Mouse (Mus musculus) adrenal gland, postnatal 0 days (tissue): ENCODE measurements around the gene Lipt2. TPM values are rescaled to one million over a fixed set of nuclear protein-coding genes. Genes with fewer than 3 reads are reported as not detected.

Experiments used
- polyA plus RNA-seq: library from polyadenylated mRNA; unstranded; fragments of >200 nt; fragmentation: Nextera tagmentation; extraction: Ambion mirVana; gene quantifications from 2 replicates; pipeline ENCODE4 v1.2.1, GENCODE M21; 2015

Gene Lipt2
- 14.0 and 17.5 TPM in 2 replicates for polyA plus RNA-seq

GRCm38 (mm10) chr7:100159105-100159841 lies at the start of gene Lipt2:
Gene Lipt2, plus strand, starts transcription at chr7:100159277.

GRCm38 (mm10) chr7:100121376-100121789 lies 37.7 kb upstream of the Lipt2 start, which contains the start of gene Pold3:
Gene Pold3, minus strand, starts transcription at chr7:100121565.

GRCm38 (mm10) chr7:100176269-100176668 lies 17.2 kb downstream of the Lipt2 start, which contains the start of gene Kcne3:
Gene Kcne3, plus strand, starts transcription at chr7:100176502.

Other genes starting within 250 kb of the Lipt2 start
- gene Rnf169, start 178.8 kb upstream of the Lipt2 start, polyA plus RNA-seq: 2.7 and 2.9 TPM in 2 replicates
- 0.24 TPM in 1 of 2 replicates, not detected in the other for gene Chrdl2, start 153.1 kb upstream of the Lipt2 start, polyA plus RNA-seq
- gene Pold3, start 37.7 kb upstream of the Lipt2 start, polyA plus RNA-seq: 15.6 and 27.5 TPM in 2 replicates
- 6.1 and 8.0 TPM in 2 replicates for gene Kcne3, start 17.2 kb downstream of the Lipt2 start, polyA plus RNA-seq
- 2.0 and 5.6 TPM in 2 replicates for gene Pgm2l1, start 68.1 kb downstream of the Lipt2 start, polyA plus RNA-seq
- 2.3 and 3.8 TPM in 2 replicates for gene P4ha3, start 126.2 kb downstream of the Lipt2 start, polyA plus RNA-seq
- gene C2cd3, start 213.0 kb downstream of the Lipt2 start, polyA plus RNA-seq: 7.0 and 7.6 TPM in 2 replicates
- gene Ppme1, start 213.0 kb downstream of the Lipt2 start, polyA plus RNA-seq: 31.2 and 35.7 TPM in 2 replicates